In the genomic region with DNA sequence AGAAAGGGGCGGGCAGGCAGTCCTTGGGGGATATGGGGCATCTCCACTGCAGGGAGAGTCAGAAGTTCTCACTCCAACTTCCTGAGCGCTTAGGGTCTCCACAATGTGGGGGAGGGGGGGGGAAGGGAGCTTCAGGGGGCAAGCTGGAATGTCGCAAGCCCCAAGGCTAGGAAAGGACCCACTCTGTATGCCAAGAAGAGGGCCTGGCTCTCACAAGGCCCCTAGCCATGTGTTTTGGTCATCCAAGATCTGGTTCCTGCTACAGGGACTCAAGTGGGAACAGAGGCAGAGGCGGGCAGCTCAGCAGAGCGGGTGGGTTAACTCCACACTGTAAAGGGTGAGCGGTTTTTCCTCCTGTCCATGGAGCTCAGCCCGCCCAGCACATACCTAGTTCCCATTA, we compare ENCODE assay signal across 12 mouse cellular contexts. TPM values are rescaled to one million over a fixed set of nuclear protein-coding genes. Genes with fewer than 3 reads are reported as not detected.
A peak's percentile ranks its signal among the peaks of the same experiment; 100 is the strongest.
DNase-seq lines count a peak whose midpoint lies in the region; ATAC-seq and TF ChIP-seq lines count a peak whose summit lies in the region.
"Had no signal": no experiment of that assay in that cellular context is flagged by ENCODE, and none has a peak within 500 bp of the region (broad histone marks: within the 10 kb centered on the region; RNA-seq: fewer than 3 reads in every experiment).

No protein-coding gene starts in this region.

- no peak for ATAC-seq in heart, embryonic 12.5 days (ENCODE audit: insufficient number of reproducible peaks, low FRiP score)
- no peak; the same call in 1 of the 2 replicates for ATAC-seq in lung, embryonic 14.5 days (ENCODE audit: insufficient read depth)
- peak; percentile 57 for ATAC-seq in forebrain, postnatal 0 days
- no peak for ATAC-seq in neural tube, embryonic 14.5 days (ENCODE audit: low read depth)

- 80% methylated on average over 7 of the region's 7 CpGs for WGBS in heart, embryonic 12.5 days
- WGBS in lung, embryonic 14.5 days = 60% methylated on average over 7 of the region's 7 CpGs
- WGBS in forebrain, postnatal 0 days = 68% methylated on average over 7 of the region's 7 CpGs
- WGBS in neural tube, embryonic 14.5 days = 87% methylated on average over 7 of the region's 7 CpGs

- DNase-seq in heart, postnatal 14 days = no peak
- no peak for DNase-seq in lung, embryonic 14.5 days
- no peak for DNase-seq in lung, adult 18-20 months
- DNase-seq in forebrain, postnatal 0 days = no peak
- DNase-seq in ovary, postnatal 36 days (ENCODE audit: low spot score) = no peak
- no peak for DNase-seq in spleen, adult 12 weeks (ENCODE audit: low spot score)
- DNase-seq: B cell, adult 2 months; cerebellum, postnatal 25 days had no signal

- H3K9ac ChIP-seq in heart, embryonic 12.5 days = no peak overlapping the region
- H3K9ac ChIP-seq in lung, embryonic 14.5 days = no peak overlapping the region
- H3K9ac ChIP-seq in forebrain, postnatal 0 days = no peak overlapping the region
- H3K9ac ChIP-seq in neural tube, embryonic 14.5 days (replicated peaks; ENCODE audit: low read depth, low read length) = 0 out of 2 replicates have a peak overlapping the region, but pooled peaks have one; percentile 2
- H3K9ac ChIP-seq: liver, embryonic 14.5 days; neural tube, embryonic 12.5 days had no signal

- H3K4me3 ChIP-seq in heart, embryonic 12.5 days = no peak overlapping the region
- no peak overlapping the region for H3K4me3 ChIP-seq in lung, embryonic 14.5 days (ENCODE audit: low read depth, low read length)
- no peak overlapping the region for H3K4me3 ChIP-seq in forebrain, postnatal 0 days (ENCODE audit: low read depth, low read length)
- no peak overlapping the region for H3K4me3 ChIP-seq in neural tube, embryonic 14.5 days (ENCODE audit: low read depth, low read length)
- H3K4me3 ChIP-seq: neural tube, embryonic 12.5 days had no signal

- H3K36me3 ChIP-seq in heart, embryonic 12.5 days = no peaks in the 10 kb centered on the region
- no peaks in the 10 kb centered on the region for H3K36me3 ChIP-seq in lung, embryonic 14.5 days (ENCODE audit: insufficient read depth)
- H3K36me3 ChIP-seq in forebrain, postnatal 0 days (ENCODE audit: insufficient read depth) = no peaks in the 10 kb centered on the region
- no peaks in the 10 kb centered on the region for H3K36me3 ChIP-seq in neural tube, embryonic 14.5 days (ENCODE audit: control insufficient read depth, insufficient read depth, low read length)
- H3K36me3 ChIP-seq: neural tube, embryonic 12.5 days had no signal

- no peak for TF ChIP-seq CTCF in lung, embryonic 14.5 days (IDR thresholded peaks at IDR 0.05; ENCODE audit: low read depth)
- TF ChIP-seq CTCF in forebrain, postnatal 0 days (IDR thresholded peaks at IDR 0.05; ENCODE audit: low read depth) = no peak

- H3K9me3 ChIP-seq in heart, embryonic 12.5 days (replicated peaks) = no peaks in the 10 kb centered on the region
- H3K9me3 ChIP-seq in lung, embryonic 14.5 days (ENCODE audit: low read depth, low read length) = no peaks in the 10 kb centered on the region
- H3K9me3 ChIP-seq in forebrain, postnatal 0 days (ENCODE audit: low read length) = no peaks in the 10 kb centered on the region
- no peaks in the 10 kb centered on the region for H3K9me3 ChIP-seq in neural tube, embryonic 14.5 days (ENCODE audit: control insufficient read depth, low read length)
- H3K9me3 ChIP-seq: neural tube, embryonic 12.5 days had no signal

- H3K4me2 ChIP-seq in heart, embryonic 12.5 days = no peak overlapping the region
- H3K4me2 ChIP-seq in lung, embryonic 14.5 days = no peak overlapping the region
- H3K4me2 ChIP-seq in forebrain, postnatal 0 days (ENCODE audit: low read depth) = no peak overlapping the region
- H3K4me2 ChIP-seq in neural tube, embryonic 14.5 days (ENCODE audit: low read depth, low read length) = no peak overlapping the region
- H3K4me2 ChIP-seq: neural tube, embryonic 12.5 days had no signal

- peaks cover 88% of the 10 kb centered on the region for H3K4me1 ChIP-seq in heart, embryonic 12.5 days (replicated peaks)
- peaks cover 40% of the 10 kb centered on the region for H3K4me1 ChIP-seq in lung, embryonic 14.5 days (ENCODE audit: insufficient read depth)
- no peaks in the 10 kb centered on the region for H3K4me1 ChIP-seq in forebrain, postnatal 0 days (ENCODE audit: insufficient read depth)
- H3K4me1 ChIP-seq in neural tube, embryonic 14.5 days (ENCODE audit: control insufficient read depth, insufficient read depth, low read length) = peaks cover 5% of the 10 kb centered on the region; the same call in 1 of the 2 replicates

- intact Hi-C loops in heart, postnatal 14 days (cut with DNase I) = no loop called here

- peak overlapping the region; percentile 88; the same call in 1 of the 2 replicates for H3K27ac ChIP-seq in heart, embryonic 12.5 days (ENCODE audit: poor library complexity, severe bottlenecking)
- H3K27ac ChIP-seq in lung, embryonic 14.5 days (ENCODE audit: low read depth) = peak overlapping the region; percentile 86
- 0 out of 2 replicates have a peak overlapping the region, but pooled peaks have one; percentile 45 for H3K27ac ChIP-seq in forebrain, postnatal 0 days (ENCODE audit: low read depth, low read length)
- no peak overlapping the region for H3K27ac ChIP-seq in neural tube, embryonic 14.5 days (ENCODE audit: low read depth, low read length)
- H3K27ac ChIP-seq: liver, embryonic 14.5 days; neural tube, embryonic 12.5 days had no signal

- H3K27me3 ChIP-seq in heart, embryonic 12.5 days (replicated peaks) = no peaks in the 10 kb centered on the region
- H3K27me3 ChIP-seq in lung, embryonic 14.5 days (ENCODE audit: insufficient read depth, low read length) = no peaks in the 10 kb centered on the region
- H3K27me3 ChIP-seq in forebrain, postnatal 0 days (ENCODE audit: insufficient read depth, low read length) = no peaks in the 10 kb centered on the region
- no peaks in the 10 kb centered on the region for H3K27me3 ChIP-seq in neural tube, embryonic 14.5 days (ENCODE audit: control insufficient read depth, insufficient read depth, low read length)
- H3K27me3 ChIP-seq: neural tube, embryonic 12.5 days had no signal

RNA-seq across cellular contexts. Expression of a gene that starts 37.6 kb away (rescaled TPM):
- 12.4 and 14.1 TPM in 2 replicates for polyA plus RNA-seq in heart, embryonic 12.5 days (2016; fragmentation: Nextera tagmentation; extraction: Ambion mirVana)
- total RNA-seq in heart, postnatal 14 days (2021) = 1 to 10 TPM; 9.6 to 9.9 TPM
- polyA plus RNA-seq in lung, embryonic 14.5 days (2014; fragmentation: Nextera tagmentation; extraction: Ambion mirVana) = 17.5 and 20.6 TPM in 2 replicates
- 20.0 and 29.8 TPM in 2 replicates for total RNA-seq in forebrain, postnatal 0 days (2014; rRNA removed)
- 5.3 and 10.0 TPM in 2 replicates for polyA plus RNA-seq in forebrain, postnatal 0 days (2015; fragmentation: Nextera tagmentation; extraction: Ambion mirVana)
- polyA plus RNA-seq in neural tube, embryonic 14.5 days (2014; fragmentation: Nextera tagmentation; extraction: Ambion mirVana) = 11.1 and 12.6 TPM in 2 replicates
